Mouse (Mus musculus) liver, postnatal 0 days (tissue): ENCODE measurements around the gene Prtn3.

Source experiments
- CTCF ChIP-seq: sonication (generic); IDR thresholded peaks from 2 replicates; pipeline ENCODE4 v1.5.1; 2016; ENCODE audit warnings: antibody characterized with exemption, low read depth
- EP300 ChIP-seq: IDR thresholded peaks from 2 replicates; pipeline ENCODE4 v1.6.1; 2016; ENCODE audit warnings: antibody characterized with exemption, low read depth, mild to moderate bottlenecking

- no peak for TF ChIP-seq EP300
- no peak for TF ChIP-seq CTCF
Measured at GRCm38 (mm10) chr10:79859116-79859515, 15.2 kb upstream of the Prtn3 start.
